In genomic region chr4:141809850-141810464, GRCm38 (mm10) we compare ENCODE assay signal across 9 mouse cellular contexts. TPM values are rescaled to one million over a fixed set of nuclear protein-coding genes. Genes with fewer than 3 reads are reported as not detected.
DNase-seq lines count a peak whose midpoint lies in the region; ATAC-seq and TF ChIP-seq lines count a peak whose summit lies in the region.
"Had no signal": no experiment of that assay in that cellular context is flagged by ENCODE, and none has a peak within 500 bp of the region (broad histone marks: within the 10 kb centered on the region; RNA-seq: fewer than 3 reads in every experiment).

No protein-coding gene starts in this region.

- H3K27me3 ChIP-seq in heart, postnatal 0 days (ENCODE audit: control insufficient read depth, insufficient read depth, low read length) = no peaks in the 10 kb centered on the region
- no peaks in the 10 kb centered on the region for H3K27me3 ChIP-seq in CH12.LX (replicated peaks)
- no peaks in the 10 kb centered on the region for H3K27me3 ChIP-seq in intestine, embryonic 16.5 days (replicated peaks; ENCODE audit: control insufficient read depth, insufficient read depth, low read length)
- H3K27me3 ChIP-seq in neural tube, embryonic 12.5 days (replicated peaks) = no peaks in the 10 kb centered on the region
- H3K27me3 ChIP-seq: liver, embryonic 13.5 days had no signal

- in situ Hi-C loops in CH12.LX (cut with MboI; ENCODE audit: low pct_ligation_motif_present, low pct_unique_long_range_greater_than_20kb, low sequenced_read_pairs) = loop anchor here (5.0 kb wide), 1 partner anchor 37 kb away; the partner anchor contains the start of gene Ctrc

- H3K4me2 ChIP-seq in heart, postnatal 0 days (ENCODE audit: low read depth, low read length) = no peak overlapping the region
- H3K4me2 ChIP-seq in CH12.LX (ENCODE audit: insufficient read depth, low read depth, poor library complexity, severe bottlenecking) = no peak overlapping the region
- H3K4me2 ChIP-seq in intestine, embryonic 16.5 days (ENCODE audit: low read depth, low read length) = no peak overlapping the region
- H3K4me2 ChIP-seq in neural tube, embryonic 12.5 days (replicated peaks) = no peak overlapping the region
- H3K4me2 ChIP-seq: liver, embryonic 13.5 days had no signal

- TF ChIP-seq RAD21 in CH12.LX (IDR thresholded peaks at IDR 0.05; ENCODE audit: low read depth, low read length) = peak; percentile 89

- peak; percentile 58 for DNase-seq in heart, postnatal 0 days (ENCODE audit: low spot score)
- no peak for DNase-seq in heart, postnatal 36 days
- DNase-seq in CH12.LX (ENCODE audit: extremely low read depth) = peak; percentile 73
- peak; percentile 35 for DNase-seq in c-Kit-positive CD71-positive TER-119-positive erythroid progenitor cells, embryonic 14.5 days (ENCODE audit: low spot score)
- DNase-seq in spleen, postnatal 14 days (ENCODE audit: low spot score in 2 of 2) = no peak
- DNase-seq in cerebellum, adult 11 months = no peak
- DNase-seq: liver, embryonic 13.5 days had no signal

- H3K4me3 ChIP-seq in heart, postnatal 0 days (ENCODE audit: low read depth, low read length) = no peak overlapping the region
- H3K4me3 ChIP-seq in CH12.LX (replicated peaks in 1 of 3; ENCODE audit: low read depth in 2 of 3, low read length in 2 of 3, poor library complexity in 1 of 3) = no peak overlapping the region
- H3K4me3 ChIP-seq in intestine, embryonic 16.5 days (ENCODE audit: low read length) = no peak overlapping the region
- H3K4me3 ChIP-seq in neural tube, embryonic 12.5 days = no peak overlapping the region
- H3K4me3 ChIP-seq: liver, embryonic 13.5 days had no signal

- ATAC-seq in heart, postnatal 0 days (ENCODE audit: insufficient read depth, low read depth) = peak; percentile 60; the same call in 1 of the 2 replicates
- ATAC-seq in intestine, embryonic 16.5 days = peak; percentile 44; the same call in 1 of the 2 replicates
- 0 out of 2 replicates have a peak, but pooled peaks have one; percentile 44 for ATAC-seq in neural tube, embryonic 12.5 days (ENCODE audit: low FRiP score, low read depth)

- WGBS in heart, postnatal 0 days = 70% methylated on average over 8 of the region's 8 CpGs
- 83% methylated on average over 8 of the region's 8 CpGs for WGBS in intestine, embryonic 16.5 days
- WGBS in neural tube, embryonic 12.5 days = 82% methylated on average over 8 of the region's 8 CpGs

- no peak overlapping the region for H3K27ac ChIP-seq in heart, postnatal 0 days (ENCODE audit: low read depth)
- H3K27ac ChIP-seq in CH12.LX (ENCODE audit: insufficient read depth, low read depth) = no peak overlapping the region
- H3K27ac ChIP-seq in intestine, embryonic 16.5 days (ENCODE audit: low read length) = no peak overlapping the region
- H3K27ac ChIP-seq in neural tube, embryonic 12.5 days = no peak overlapping the region
- H3K27ac ChIP-seq: liver, embryonic 13.5 days had no signal

- H3K4me1 ChIP-seq in heart, postnatal 0 days (ENCODE audit: control insufficient read depth, insufficient read depth) = no peaks in the 10 kb centered on the region
- H3K4me1 ChIP-seq in CH12.LX (ENCODE audit: control insufficient read depth in 1 of 2, insufficient read depth in 2 of 2) = peaks cover 0 to 5% of the 10 kb centered on the region in 2 experiments; a peak in 3 of 4 replicates
- H3K4me1 ChIP-seq in intestine, embryonic 16.5 days (ENCODE audit: control insufficient read depth, insufficient read depth, low read length) = no peaks in the 10 kb centered on the region
- H3K4me1 ChIP-seq in neural tube, embryonic 12.5 days = no peaks in the 10 kb centered on the region
- H3K4me1 ChIP-seq: liver, embryonic 13.5 days had no signal

- intact Hi-C loops in heart, postnatal 36 days (cut with DNase I) = loop anchor here (2.0 kb wide), 1 partner anchor 45 kb away; no protein-coding TSS in a partner anchor

- H3K9ac ChIP-seq in heart, postnatal 0 days (replicated peaks; ENCODE audit: low read depth, low read length) = no peak overlapping the region
- no peak overlapping the region for H3K9ac ChIP-seq in CH12.LX (ENCODE audit: insufficient read depth, low read depth)
- H3K9ac ChIP-seq in intestine, embryonic 16.5 days (ENCODE audit: low read depth, low read length) = no peak overlapping the region
- no peak overlapping the region for H3K9ac ChIP-seq in neural tube, embryonic 12.5 days
- H3K9ac ChIP-seq: liver, embryonic 13.5 days had no signal

- H3K79me2 ChIP-seq in CH12.LX (replicated peaks; ENCODE audit: control insufficient read depth, extremely low read depth, insufficient read depth, poor library complexity, severe bottlenecking) = no peaks in the 10 kb centered on the region

- no peak for TF ChIP-seq EP300 in heart, postnatal 0 days (IDR thresholded peaks at IDR 0.05; ENCODE audit: low read depth)
- TF ChIP-seq EP300 in CH12.LX (IDR thresholded peaks at IDR 0.05; ENCODE audit: low read length) = no peak

- no peak for TF ChIP-seq POLR2A in CH12.LX (IDR thresholded peaks at IDR 0.05; ENCODE audit: low read depth, low read length)

- peaks cover 98% of the 10 kb centered on the region for H3K36me3 ChIP-seq in heart, postnatal 0 days (replicated peaks; ENCODE audit: control insufficient read depth, insufficient read depth, low read length)
- peaks cover 58 to 83% of the 10 kb centered on the region in 2 experiments for H3K36me3 ChIP-seq in CH12.LX (replicated peaks in 1 of 2; ENCODE audit: control insufficient read depth in 1 of 2, insufficient read depth in 1 of 2, low read length in 1 of 2)
- H3K36me3 ChIP-seq in intestine, embryonic 16.5 days (ENCODE audit: control insufficient read depth, insufficient read depth, low read length) = peaks cover 25% of the 10 kb centered on the region
- H3K36me3 ChIP-seq in neural tube, embryonic 12.5 days = peaks cover 95% of the 10 kb centered on the region

- peak; percentile 81 for TF ChIP-seq CTCF in heart, postnatal 0 days (IDR thresholded peaks at IDR 0.05; ENCODE audit: low read depth)
- TF ChIP-seq CTCF in CH12.LX (conservative IDR thresholded peaks at IDR 0.05 in 1 of 2, IDR thresholded peaks at IDR 0.05 in 1 of 2; ENCODE audit: low read depth in 2 of 2, low read length in 2 of 2) = peak; percentile 62 to 90

- dilution Hi-C loops in CH12.LX (cut with MboI; ENCODE audit: extremely low pct_ligation_motif_present, extremely low pct_unique_long_range_greater_than_20kb, low sequenced_read_pairs) = no loop called here

- no peaks in the 10 kb centered on the region for H3K9me3 ChIP-seq in heart, postnatal 0 days (replicated peaks; ENCODE audit: control insufficient read depth, low read length)
- H3K9me3 ChIP-seq in CH12.LX (replicated peaks; ENCODE audit: low read length) = no peaks in the 10 kb centered on the region
- H3K9me3 ChIP-seq in intestine, embryonic 16.5 days (ENCODE audit: control insufficient read depth, low read length) = no peaks in the 10 kb centered on the region
- H3K9me3 ChIP-seq in neural tube, embryonic 12.5 days = no peaks in the 10 kb centered on the region
- H3K9me3 ChIP-seq: liver, embryonic 13.5 days had no signal

TF ChIP-seq in CH12.LX, 34 proteins besides CTCF, POLR2A, EP300 and RAD21 (continues in another document):
- peak; percentile 84 for TF ChIP-seq SMC3 (IDR thresholded peaks at IDR 0.05; ENCODE audit: low read depth, low read length)
- peak; percentile 86 for TF ChIP-seq ELF1 (IDR thresholded peaks at IDR 0.05; ENCODE audit: low read depth, low read length)
- no peak for TF ChIP-seq BHLHE40 (IDR thresholded peaks at IDR 0.05; ENCODE audit: low read depth, low read length)
- TF ChIP-seq ZC3H11A (IDR thresholded peaks at IDR 0.05; ENCODE audit: low read depth, low read length) = no peak
- no peak for TF ChIP-seq USF2 (conservative IDR thresholded peaks at IDR 0.05; ENCODE audit: low read depth, low read length)

RNA-seq across cellular contexts. Expression of gene Cela2a, which starts 16.0 kb away (rescaled TPM):
- total RNA-seq in heart, postnatal 0 days (2014; rRNA removed; ENCODE audit: low replicate concordance) = 2.1 TPM in 1 of 2 replicates, not detected in the other
- 0.20 and 0.21 TPM in 2 replicates for polyA plus RNA-seq in heart, postnatal 0 days (2015; fragmentation: Nextera tagmentation; extraction: Ambion mirVana)
- not detected for total RNA-seq in heart, postnatal 36 days (2021)
- 1.0 and 2.6 TPM in 2 replicates for total RNA-seq in CH12.LX (2012; rRNA removed)
- 0.23 and 0.30 TPM in 2 replicates for total RNA-seq in CH12.LX (2014; rRNA removed)
- 0.30 and 0.43 TPM in 2 replicates for polyA plus RNA-seq in CH12.LX (2012; ENCODE audit: insufficient read length, low read depth)
- polyA plus RNA-seq in intestine, embryonic 16.5 days (2015; fragmentation: Nextera tagmentation; extraction: Ambion mirVana) = 455 and 890 TPM in 2 replicates
- polyA plus RNA-seq in neural tube, embryonic 12.5 days (2016; fragmentation: Nextera tagmentation; extraction: Ambion mirVana) = not detected in 2 replicates

RNA-seq across cellular contexts. Expression of gene Casp9, which starts 16.5 kb away (rescaled TPM):
- total RNA-seq in heart, postnatal 0 days (2014; rRNA removed; ENCODE audit: low replicate concordance) = 26.0 and 26.2 TPM in 2 replicates
- polyA plus RNA-seq in heart, postnatal 0 days (2015; fragmentation: Nextera tagmentation; extraction: Ambion mirVana) = 11.9 and 12.8 TPM in 2 replicates
- total RNA-seq in heart, postnatal 36 days (2021) = 1 to 10 TPM; 9.1 to 9.6 TPM
- total RNA-seq in CH12.LX (2012; rRNA removed) (11.3 and 15.3 TPM in 2 replicates), CH12.LX (2014; rRNA removed) (3.7 and 5.2 TPM in 2 replicates)
- 14.5 and 15.1 TPM in 2 replicates for polyA plus RNA-seq in CH12.LX (2012; ENCODE audit: insufficient read length, low read depth)
- 21.3 and 24.1 TPM in 2 replicates for polyA plus RNA-seq in intestine, embryonic 16.5 days (2015; fragmentation: Nextera tagmentation; extraction: Ambion mirVana)
- 23.1 and 23.9 TPM in 2 replicates for polyA plus RNA-seq in neural tube, embryonic 12.5 days (2016; fragmentation: Nextera tagmentation; extraction: Ambion mirVana)

RNA-seq across cellular contexts. Expression of gene Dnajc16, which starts 19.2 kb away (rescaled TPM):
- total RNA-seq in heart, postnatal 0 days (2014; rRNA removed; ENCODE audit: low replicate concordance) = 10.2 and 12.3 TPM in 2 replicates
- 3.7 and 4.5 TPM in 2 replicates for polyA plus RNA-seq in heart, postnatal 0 days (2015; fragmentation: Nextera tagmentation; extraction: Ambion mirVana)
- 10 to 100 TPM; 20.3 to 20.5 TPM for total RNA-seq in heart, postnatal 36 days (2021)
- total RNA-seq in CH12.LX (2012; rRNA removed) (3.9 and 5.9 TPM in 2 replicates), CH12.LX (2014; rRNA removed) (3.1 and 3.8 TPM in 2 replicates)
- polyA plus RNA-seq in CH12.LX (2012; ENCODE audit: insufficient read length, low read depth) = 6.7 and 7.4 TPM in 2 replicates
- 4.2 and 4.3 TPM in 2 replicates for polyA plus RNA-seq in intestine, embryonic 16.5 days (2015; fragmentation: Nextera tagmentation; extraction: Ambion mirVana)
- polyA plus RNA-seq in neural tube, embryonic 12.5 days (2016; fragmentation: Nextera tagmentation; extraction: Ambion mirVana) = 5.5 and 7.3 TPM in 2 replicates

RNA-seq across cellular contexts. Expression of gene Ctrc, which starts 36.2 kb away (rescaled TPM):
- total RNA-seq in heart, postnatal 0 days (2014; rRNA removed; ENCODE audit: low replicate concordance) = not detected in 2 replicates
- polyA plus RNA-seq in heart, postnatal 0 days (2015; fragmentation: Nextera tagmentation; extraction: Ambion mirVana) = not detected in 2 replicates
- total RNA-seq in heart, postnatal 36 days (2021) = not detected
- total RNA-seq in CH12.LX (2012; rRNA removed) (not detected in 2 replicates), CH12.LX (2014; rRNA removed) (not detected in 2 replicates)
- polyA plus RNA-seq in CH12.LX (2012; ENCODE audit: insufficient read length, low read depth) = not detected in 2 replicates
- 0.29 and 0.87 TPM in 2 replicates for polyA plus RNA-seq in intestine, embryonic 16.5 days (2015; fragmentation: Nextera tagmentation; extraction: Ambion mirVana)
- polyA plus RNA-seq in neural tube, embryonic 12.5 days (2016; fragmentation: Nextera tagmentation; extraction: Ambion mirVana) = not detected in 2 replicates
- polyA plus RNA-seq: liver, embryonic 13.5 days had no signal

Comparison
In these comparisons a context has a peak if more than half of its experiments do, and no peak if none do; other contexts are left out.
1. DNase-seq: peak in heart, postnatal 0 days (single experiment), CH12.LX (single experiment) and c-Kit-positive CD71-positive TER-119-positive erythroid progenitor cells, embryonic 14.5 days (single experiment); none in heart, postnatal 36 days (0 of 2), spleen, postnatal 14 days (0 of 2) and cerebellum, adult 11 months (single experiment).
2. RNA of gene Cela2a, which starts 16.0 kb away (polyA plus RNA-seq): 455 to 890 TPM in intestine, embryonic 16.5 days; 0.30 to 0.43 TPM in CH12.LX, 0.20 to 0.21 TPM in heart, postnatal 0 days and not detected in neural tube, embryonic 12.5 days; every median in the first group is over 100 times any median in the second.
3. Peak in every context shown above with its lines, with median percentiles within 50 percentile points of each other: ATAC-seq.